Mouse (Mus musculus): Measurements from ENCODE around the gene Mre11a. TPM values are rescaled to one million over a fixed set of nuclear protein-coding genes. Genes with fewer than 3 reads are reported as not detected.
"Not testable (repeated sequence)": the region's sequence is repeated elsewhere in the genome, so short reads cannot be mapped to it uniquely, and the experiment has no call there.

The Mre11a gene
- total RNA-seq, 2 experiments from 2014 or later: 16.6 to 21.9 TPM

DNA sequence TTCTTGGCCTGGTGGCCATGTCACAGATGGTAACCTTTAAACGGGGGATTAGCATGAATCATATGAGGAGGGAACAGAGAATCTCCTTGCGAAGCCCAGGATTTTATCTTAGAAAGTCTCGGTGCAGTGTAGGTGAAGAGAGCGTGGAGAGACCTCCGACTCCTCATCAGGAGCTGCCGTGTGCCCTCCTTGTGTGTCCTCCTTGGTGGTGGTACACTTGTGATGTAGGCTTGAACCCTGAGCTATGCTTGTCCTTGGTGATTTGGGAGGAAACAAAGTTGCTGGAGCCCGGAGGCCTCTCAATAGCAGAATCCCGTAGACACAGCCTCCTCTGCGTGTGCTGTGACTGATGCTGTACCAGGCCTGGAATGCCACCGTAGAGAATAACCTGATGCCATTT, 86.3 kb downstream of the Mre11a start:
- no peak for DNase-seq

DNA sequence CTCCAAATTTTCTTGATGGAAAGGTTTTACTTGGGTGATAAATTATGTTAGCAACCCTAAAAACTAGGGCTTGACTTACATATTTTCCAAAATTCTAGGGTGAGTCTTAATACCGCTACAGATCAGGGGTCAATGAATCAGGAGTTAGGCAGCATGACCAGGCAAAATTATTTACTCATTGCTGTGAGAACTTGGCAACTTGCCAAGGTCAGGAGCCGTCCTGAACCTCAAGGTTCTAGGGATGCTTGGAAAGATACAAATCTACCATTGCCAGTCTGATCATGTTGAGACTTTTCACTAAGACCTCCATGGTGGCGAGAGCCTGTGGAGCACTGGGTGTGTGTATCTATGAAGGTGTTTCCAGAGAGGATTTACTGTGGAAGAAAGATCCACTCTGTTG, 87.1 kb downstream of the Mre11a start:
- DNase-seq: no peak

DNA sequence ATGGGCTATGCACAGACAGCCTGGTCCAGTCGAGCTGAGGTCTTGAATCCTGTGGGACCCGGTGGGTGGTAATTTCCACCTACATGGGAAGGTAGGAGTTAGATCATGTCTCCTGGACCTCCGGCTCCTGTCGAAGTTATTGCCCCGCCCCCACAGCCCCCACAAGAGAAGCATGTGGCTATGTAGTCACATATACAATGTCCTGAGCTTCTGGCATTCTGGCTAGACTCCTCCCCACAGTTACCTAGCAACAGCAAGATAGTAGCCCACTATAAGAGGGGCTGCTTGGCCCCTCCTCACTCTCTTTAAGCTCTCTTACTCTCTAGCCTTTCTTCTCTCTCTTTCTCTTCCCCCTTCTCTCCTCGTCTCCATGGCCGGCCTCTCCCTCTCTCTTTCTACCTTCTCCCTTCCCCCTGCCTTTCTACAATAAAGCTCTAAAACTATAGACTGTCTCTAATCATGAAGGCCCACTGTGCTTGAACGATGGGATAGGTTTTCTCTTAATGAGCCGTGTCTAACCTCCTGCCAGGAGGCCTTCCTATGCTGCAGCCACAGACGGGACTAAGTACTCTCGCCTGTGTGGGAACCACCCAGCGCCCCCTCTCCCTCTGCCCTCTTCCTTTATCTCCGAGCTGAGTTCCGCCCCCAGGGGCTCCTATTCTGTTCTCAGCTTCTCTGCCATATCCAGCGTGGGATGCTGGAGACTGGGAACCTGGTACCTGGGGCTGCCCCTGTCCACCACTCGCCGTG, 87.9 kb downstream of the Mre11a start:
- no peak for DNase-seq

DNA sequence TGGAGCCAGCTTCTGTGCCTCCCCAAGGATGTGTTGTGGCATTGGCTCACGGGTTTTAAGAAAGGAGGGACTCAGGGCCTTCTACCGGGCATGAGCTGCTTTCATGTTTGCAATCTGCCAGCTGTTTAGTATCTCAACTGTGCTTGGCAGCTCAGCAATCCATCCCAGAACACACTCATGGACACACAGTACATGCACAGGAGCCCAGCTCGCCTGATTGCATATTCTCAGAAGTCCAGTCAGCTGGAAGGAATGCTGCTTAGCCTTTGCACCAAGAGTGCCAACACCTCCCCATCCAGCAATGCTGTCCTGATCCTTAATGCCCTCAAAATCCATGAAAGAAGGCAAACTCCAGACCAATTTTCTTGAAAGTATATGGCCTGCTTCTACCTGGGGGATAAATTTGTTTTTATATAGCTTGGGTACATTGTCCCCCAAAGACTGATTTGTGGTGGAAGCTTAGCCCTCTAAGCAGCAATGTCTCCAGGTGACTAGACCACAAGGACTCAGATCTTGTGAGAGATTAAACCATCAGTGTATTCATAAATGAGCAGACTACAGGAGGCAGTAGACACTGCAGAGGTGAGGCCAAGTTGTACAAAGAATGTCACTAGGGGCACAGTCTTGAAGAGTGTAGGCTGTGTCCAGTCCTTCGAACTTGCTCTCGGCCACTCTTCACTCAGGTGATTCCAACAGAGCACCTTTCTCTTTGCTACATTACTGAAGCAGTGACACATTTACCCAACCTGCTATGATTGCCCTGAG, 91.5 kb downstream of the Mre11a start:
- no peak for DNase-seq

DNA sequence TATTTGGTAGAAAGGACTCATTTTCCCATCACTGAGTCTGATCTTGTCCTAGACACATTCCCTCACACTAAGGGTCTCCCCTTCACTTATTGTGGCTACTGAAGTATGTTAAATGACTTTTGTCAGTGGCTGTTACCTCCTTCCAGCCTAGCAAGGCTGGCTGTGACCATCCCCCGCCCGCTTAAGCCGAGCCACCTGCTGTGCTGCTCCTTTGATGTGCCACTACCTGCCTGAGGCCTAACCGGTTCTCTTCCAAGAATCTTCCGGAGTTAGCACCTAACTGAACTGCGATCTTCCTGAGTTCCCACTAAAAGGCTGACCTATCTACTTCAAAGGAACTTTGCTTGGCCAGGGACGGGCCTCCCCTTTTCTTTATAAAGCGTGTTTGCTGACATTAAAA, 92.1 kb downstream of the Mre11a start:
- not testable (repeated sequence) for DNase-seq

DNA sequence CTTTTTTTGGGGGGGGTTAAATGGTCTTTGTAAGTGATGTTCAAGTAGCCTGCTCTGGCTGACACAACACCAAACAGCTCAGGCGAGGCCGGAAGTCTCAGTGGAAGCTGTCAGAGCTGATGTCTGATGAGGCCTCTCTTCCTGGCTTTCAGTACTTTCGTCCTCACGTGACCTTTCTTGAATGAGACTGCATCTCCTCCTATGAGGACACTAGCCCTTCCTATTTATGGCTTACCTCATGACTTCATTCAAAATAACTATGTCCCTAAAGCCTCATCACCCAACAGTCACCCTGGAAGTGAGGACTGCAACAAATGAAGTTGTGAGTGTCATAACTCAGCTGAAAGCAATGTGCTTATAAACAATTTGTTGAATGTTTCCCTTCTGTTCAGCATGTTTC, 100.2 kb downstream of the Mre11a start:
- DNase-seq: no peak

DNA sequence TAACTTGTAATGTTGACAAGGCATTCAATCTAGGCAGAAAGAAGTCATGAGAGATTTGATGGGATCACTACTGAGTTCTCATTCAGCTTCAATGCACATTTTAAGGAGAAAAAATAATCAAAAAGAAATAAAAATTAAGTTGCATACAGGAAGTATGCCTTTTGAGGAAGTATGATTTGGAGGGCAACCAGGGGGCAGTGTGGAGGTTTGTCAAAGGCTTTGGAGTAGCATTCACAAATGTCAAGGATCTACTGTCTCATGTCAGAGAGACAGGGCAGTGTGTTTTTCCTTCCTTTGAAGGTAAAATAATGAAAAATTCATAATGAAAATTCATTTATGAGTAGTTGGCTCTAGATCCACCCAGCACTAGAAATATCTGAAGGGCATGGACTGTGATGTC, 100.7 kb downstream of the Mre11a start:
- no peak for DNase-seq

DNA sequence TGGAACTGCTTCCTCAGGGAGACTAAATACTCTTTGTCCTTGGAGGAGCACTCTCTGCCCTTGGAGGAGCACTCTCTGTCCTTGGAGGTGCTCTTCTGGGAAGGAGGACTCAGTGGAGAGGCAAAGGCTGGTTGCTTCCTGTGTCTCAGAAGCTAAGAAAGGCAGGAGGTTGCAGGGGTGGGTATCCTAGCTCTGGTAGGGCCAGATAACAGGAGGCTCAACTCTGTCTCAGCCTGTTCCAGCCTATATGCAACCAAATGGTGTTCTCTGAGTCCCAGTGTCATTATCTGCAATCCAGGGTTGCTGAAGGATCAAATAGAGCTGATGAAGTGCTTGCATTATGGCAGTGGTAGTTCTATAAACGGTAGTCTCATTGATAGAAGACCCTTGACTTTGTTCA, 101.5 kb downstream of the Mre11a start:
- no peak for DNase-seq

Other genes with a start within 250 kb of the Mre11a start
- 10 to 100 TPM; 60.5 TPM for gene Amotl1, start 139.6 kb upstream of the Mre11a start, total RNA-seq (2021)
- not detected for gene Piwil4, start 43.9 kb upstream of the Mre11a start, total RNA-seq (2021)
- under 1 TPM; 0.91 to 0.95 TPM for gene Fut4, start 32.3 kb upstream of the Mre11a start, total RNA-seq (2021)
- not detected for gene 1700012B09Rik, start 13.6 kb upstream of the Mre11a start, total RNA-seq (2021)
- 10 to 100 TPM; 11.3 to 12.7 TPM for gene Ankrd49, start 202 bp downstream of the Mre11a start, total RNA-seq (2021)
- gene Gpr83, start 75.6 kb downstream of the Mre11a start, total RNA-seq (2021): not detected
- not detected for gene Izumo1r, start 119.3 kb downstream of the Mre11a start, total RNA-seq (2021)

All from heart, postnatal 4 days (tissue).